Mouse (Mus musculus) midbrain, embryonic 12.5 days (tissue): ENCODE data around the gene Ptpn1. TPM values are rescaled to one million over a fixed set of nuclear protein-coding genes. Genes with fewer than 3 reads are reported as not detected.

Source experiments
- ATAC-seq: fragments of 200-750 bp; cut with Nextera tagmentation; 2 replicates; pipeline ENCODE4 v1.8.0; 2017; ENCODE audit warnings: low read depth, moderate TSS enrichment, moderate library complexity; ENCODE audit not compliant: low FRiP score
- H3K27ac ChIP-seq: fragments of 300-500 bp; sonication (generic); replicated peaks from 2 replicates; pipeline ENCODE4 v1.5.1; 2016; ENCODE audit warnings: mild to moderate bottlenecking
- H3K27me3 ChIP-seq: fragments of 300-500 bp; sonication (generic); 2 replicates; pipeline ENCODE4 v1.6.1; 2016; ENCODE audit warnings: mild to moderate bottlenecking
- H3K36me3 ChIP-seq: fragments of 300-500 bp; sonication (generic); 2 replicates; pipeline ENCODE4 v1.6.1; 2016
- H3K4me1 ChIP-seq: fragments of 300-500 bp; sonication (generic); 2 replicates; pipeline ENCODE4 v1.6.1; 2016
- H3K4me2 ChIP-seq: fragments of 300-500 bp; sonication (generic); replicated peaks from 2 replicates; pipeline ENCODE4 v1.6.1; 2016; ENCODE audit warnings: mild to moderate bottlenecking, moderate library complexity
- H3K4me3 ChIP-seq: fragments of 300-500 bp; sonication (generic); 2 replicates; pipeline ENCODE4 v1.5.1; 2016; ENCODE audit warnings: mild to moderate bottlenecking
- H3K9ac ChIP-seq: fragments of 300-500 bp; sonication (generic); replicated peaks from 2 replicates; pipeline ENCODE4 v1.6.1; 2016; ENCODE audit warnings: mild to moderate bottlenecking, moderate library complexity
- H3K9me3 ChIP-seq: fragments of 300-500 bp; sonication (generic); 2 replicates; pipeline ENCODE4 v1.6.1; 2016; ENCODE audit warnings: mild to moderate bottlenecking
- WGBS: fragments of 180-500 bp; shearing (Covaris S2); methylation state at CpG from one replicate; pipeline ENCODE4 v1.1.7; 2016; 5-methylcytosine and 5-hydroxymethylcytosine counted together
- polyA plus RNA-seq: library from polyadenylated mRNA; unstranded; fragments of >200 nt; fragmentation: Nextera tagmentation; extraction: Ambion mirVana; gene quantifications from 2 replicates; pipeline ENCODE4 v1.2.1, GENCODE M21; 2016

The Ptpn1 gene
- polyA plus RNA-seq, 1 experiment from 2014 or later = 117 TPM

DNA sequence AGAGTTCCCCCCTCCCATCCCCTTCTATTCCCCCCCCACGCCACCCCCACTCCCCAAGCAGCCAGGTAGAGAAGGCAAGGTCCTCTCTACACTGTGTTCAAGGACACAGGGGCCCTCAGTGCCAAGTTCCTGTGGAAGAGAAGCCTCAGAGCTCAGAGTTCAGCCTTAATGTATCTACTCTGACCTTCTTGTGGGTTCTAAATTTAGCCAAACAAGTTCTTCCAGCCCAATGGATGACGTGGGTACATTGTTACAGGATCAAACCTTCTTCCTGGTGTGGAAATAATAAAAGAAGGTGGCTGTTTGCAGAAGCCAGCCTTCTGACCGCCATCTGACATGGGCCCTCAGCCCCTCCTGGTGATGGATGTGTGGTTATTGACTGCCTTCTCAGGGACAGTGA, 94.6 kb downstream of the Ptpn1 start:
- H3K4me1 ChIP-seq = no peaks in the 10 kb centered on the region
- WGBS = 67% methylated on average over 3 of the region's 3 CpGs
- no peak for ATAC-seq

DNA sequence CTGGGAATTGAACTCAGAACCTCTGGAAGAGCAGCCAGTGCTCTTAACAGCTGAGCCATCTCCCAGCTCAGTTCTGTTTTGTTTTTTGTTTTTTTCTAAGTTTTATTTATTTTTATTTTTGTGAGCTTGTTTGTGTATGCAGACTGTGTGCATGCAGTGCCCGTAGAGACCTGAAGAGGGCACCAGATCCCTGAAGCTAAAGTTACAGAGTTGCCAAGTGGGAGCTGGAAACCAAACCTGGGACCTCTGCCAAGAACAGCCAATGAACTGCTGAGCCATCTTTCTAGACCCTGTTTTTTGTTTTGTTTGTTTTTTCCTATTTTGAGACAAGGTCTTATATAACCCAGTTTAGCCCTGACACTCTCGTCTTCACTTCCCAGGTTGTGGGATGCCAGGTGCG, 96.5 kb downstream of the Ptpn1 start:
- ATAC-seq = no peak
- Histone ChIP-seq H3K27me3 (no peaks in the 10 kb centered on the region; the same call in 1 of the 2 replicates), H3K4me3 (no peak overlapping the region), H3K9me3 (no peaks in the 10 kb centered on the region; the same call in 1 of the 2 replicates), H3K4me2 (no peak overlapping the region), H3K4me1 (no peaks in the 10 kb centered on the region), H3K27ac (no peak overlapping the region), H3K9ac (no peak overlapping the region), H3K36me3 (no peaks in the 10 kb centered on the region)
- 98% methylated on average over 3 of the region's 3 CpGs for WGBS

More for the DNA sequence above, 94.6 kb downstream of the Ptpn1 start:
- Histone ChIP-seq H3K4me3 (no peak overlapping the region), H3K36me3 (no peaks in the 10 kb centered on the region), H3K9me3 (no peaks in the 10 kb centered on the region; the same call in 1 of the 2 replicates), H3K9ac (no peak overlapping the region), H3K4me2 (no peak overlapping the region), H3K27ac (no peak overlapping the region), H3K27me3 (no peaks in the 10 kb centered on the region)

Other genes starting within 250 kb of the Ptpn1 start
- 2.7 and 3.1 TPM in 2 replicates for gene Cebpb, start 243.1 kb upstream of the Ptpn1 start, polyA plus RNA-seq
- 33.6 and 36.5 TPM in 2 replicates for gene Tmem189, start 242.2 kb upstream of the Ptpn1 start, polyA plus RNA-seq
- 1.1 and 1.2 TPM in 2 replicates for gene Ripor3, start 78.6 kb downstream of the Ptpn1 start, polyA plus RNA-seq
- gene Pard6b, start 148.9 kb downstream of the Ptpn1 start, polyA plus RNA-seq = 8.6 and 11.4 TPM in 2 replicates